Mouse (Mus musculus) heart, embryonic 12.5 days (tissue): ENCODE results near the gene Slc28a3. TPM values are rescaled to one million over a fixed set of nuclear protein-coding genes. Genes with fewer than 3 reads are reported as not detected.
A peak's percentile ranks its signal among the peaks of the same experiment; 100 is the strongest.

ENCODE experiments used
- ATAC-seq: fragments of 200-750 bp; cut with Nextera tagmentation; 2 replicates; pipeline ENCODE4 v1.8.0; 2017; ENCODE audit warnings: moderate TSS enrichment, moderate library complexity; ENCODE audit not compliant: insufficient number of reproducible peaks, low FRiP score
- H3K27ac ChIP-seq: fragments of 300-500 bp; sonication (generic); 2 replicates; pipeline ENCODE4 v1.5.1; 2016; ENCODE audit warnings: mild to moderate bottlenecking, moderate library complexity; ENCODE audit not compliant: poor library complexity, severe bottlenecking
- H3K27me3 ChIP-seq: fragments of 300-500 bp; sonication (generic); replicated peaks from 2 replicates; pipeline ENCODE4 v1.6.1; 2016; ENCODE audit warnings: mild to moderate bottlenecking, moderate library complexity
- H3K36me3 ChIP-seq: fragments of 300-500 bp; sonication (generic); 2 replicates; pipeline ENCODE4 v1.6.1; 2016; ENCODE audit warnings: mild to moderate bottlenecking, moderate library complexity
- H3K4me1 ChIP-seq: fragments of 300-500 bp; sonication (generic); replicated peaks from 2 replicates; pipeline ENCODE4 v1.6.1; 2016; ENCODE audit warnings: mild to moderate bottlenecking
- H3K4me2 ChIP-seq: fragments of 300-500 bp; sonication (generic); 2 replicates; pipeline ENCODE4 v1.6.1; 2016; ENCODE audit warnings: mild to moderate bottlenecking, moderate library complexity
- H3K4me3 ChIP-seq: fragments of 300-500 bp; sonication (generic); 2 replicates; pipeline ENCODE4 v1.5.1; 2016; ENCODE audit warnings: mild to moderate bottlenecking
- H3K9ac ChIP-seq: fragments of 300-500 bp; sonication (generic); 2 replicates; pipeline ENCODE4 v1.6.1; 2016; ENCODE audit warnings: mild to moderate bottlenecking, moderate library complexity
- H3K9me3 ChIP-seq: fragments of 300-500 bp; sonication (generic); replicated peaks from 2 replicates; pipeline ENCODE4 v1.6.1; 2016; ENCODE audit warnings: mild to moderate bottlenecking, moderate library complexity
- WGBS: fragments of 180-500 bp; shearing (Covaris S2); methylation state at CpG from one replicate; pipeline ENCODE4 v1.1.7; 2016; 5-methylcytosine and 5-hydroxymethylcytosine counted together
- polyA plus RNA-seq: library from polyadenylated mRNA; unstranded; fragments of >200 nt; fragmentation: Nextera tagmentation; extraction: Ambion mirVana; gene quantifications from 2 replicates; pipeline ENCODE4 v1.2.1, GENCODE M21; 2016

Slc28a3 gene
- polyA plus RNA-seq: not detected in 2 replicates

- Histone ChIP-seq H3K4me1 (no peaks in the 10 kb centered on the region), H3K27ac (no peak within 1 kb of the TSS), H3K9ac (no peak within 1 kb of the TSS), H3K4me2 (no peak within 1 kb of the TSS), H3K4me3 (no peak within 1 kb of the TSS), H3K36me3 (no peaks in the 10 kb centered on the region), H3K27me3 (peaks cover 31% of the 10 kb centered on the region), H3K9me3 (no peaks in the 10 kb centered on the region)
- ATAC-seq: no peak
- 16% methylated on average over 12 of the region's 12 CpGs for WGBS
Observed at GRCm38 (mm10) chr13:58610716-58611115, at the start of gene Slc28a3. TSS of gene Slc28a3 (minus strand) at chr13:58610877.

- Histone ChIP-seq H3K27me3 (no peaks in the 10 kb centered on the region), H3K9me3 (peaks cover 14% of the 10 kb centered on the region; the same call in 1 of the 2 replicates), H3K4me1 (no peaks in the 10 kb centered on the region; the same call in 1 of the 2 replicates), H3K4me3 (no peak overlapping the region), H3K36me3 (no peaks in the 10 kb centered on the region), H3K9ac (no peak overlapping the region), H3K4me2 (no peak overlapping the region), H3K27ac (no peak overlapping the region)
- ATAC-seq: no peak
- WGBS: 35% methylated on average over 9 of the region's 9 CpGs
Observed at GRCm38 (mm10) chr13:58657987-58658386, 47.3 kb upstream of the Slc28a3 start.

GRCm38 (mm10) chr13:58656885-58657284 lies 46.2 kb upstream of the Slc28a3 start:
- H3K27ac ChIP-seq: no peak overlapping the region
- no peaks in the 10 kb centered on the region for H3K27me3 ChIP-seq
- H3K4me2 ChIP-seq: no peak overlapping the region
- no peak for ATAC-seq
- no peak overlapping the region for H3K4me3 ChIP-seq
- H3K9me3 ChIP-seq: peaks cover 14% of the 10 kb centered on the region; the same call in 1 of the 2 replicates
- WGBS: 75% methylated on average over 3 of the region's 3 CpGs
- no peak overlapping the region for H3K9ac ChIP-seq
- no peaks in the 10 kb centered on the region; the same call in 1 of the 2 replicates for H3K4me1 ChIP-seq
- no peaks in the 10 kb centered on the region for H3K36me3 ChIP-seq

- Histone ChIP-seq H3K4me2 (no peak overlapping the region), H3K36me3 (no peaks in the 10 kb centered on the region), H3K9ac (no peak overlapping the region), H3K4me3 (no peak overlapping the region), H3K4me1 (no peaks in the 10 kb centered on the region; the same call in 1 of the 2 replicates), H3K27ac (no peak overlapping the region), H3K27me3 (no peaks in the 10 kb centered on the region), H3K9me3 (peaks cover 14% of the 10 kb centered on the region; the same call in 1 of the 2 replicates)
- no peak for ATAC-seq
- 67% methylated on average over 10 of the region's 10 CpGs for WGBS
Observed at GRCm38 (mm10) chr13:58655552-58655951, 44.9 kb upstream of the Slc28a3 start.

GRCm38 (mm10) chr13:58640330-58640729 lies 29.7 kb upstream of the Slc28a3 start:
- Histone ChIP-seq H3K4me1 (no peaks in the 10 kb centered on the region), H3K4me2 (no peak overlapping the region), H3K9me3 (no peaks in the 10 kb centered on the region), H3K27me3 (peaks cover 27% of the 10 kb centered on the region), H3K27ac (no peak overlapping the region), H3K9ac (no peak overlapping the region), H3K4me3 (no peak overlapping the region), H3K36me3 (no peaks in the 10 kb centered on the region)
- ATAC-seq: no peak
- 10% methylated on average over 6 of the region's 6 CpGs for WGBS

GRCm38 (mm10) chr13:58638950-58639349 lies 28.3 kb upstream of the Slc28a3 start:
- no peak for ATAC-seq

GRCm38 (mm10) chr13:58637360-58638002 lies 26.8 kb upstream of the Slc28a3 start:
- Histone ChIP-seq H3K9me3 (no peaks in the 10 kb centered on the region), H3K4me1 (peaks cover 5% of the 10 kb centered on the region), H3K9ac (no peak overlapping the region), H3K36me3 (no peaks in the 10 kb centered on the region), H3K4me3 (no peak overlapping the region), H3K27ac (no peak overlapping the region), H3K27me3 (peaks cover 30% of the 10 kb centered on the region), H3K4me2 (no peak overlapping the region)
- ATAC-seq: no peak
- WGBS: 15% methylated on average over 13 of the region's 13 CpGs

More at GRCm38 (mm10) chr13:58638950-58639349, 28.3 kb upstream of the Slc28a3 start:
- H3K4me1 ChIP-seq: no peaks in the 10 kb centered on the region
- no peaks in the 10 kb centered on the region for H3K36me3 ChIP-seq
- no peak overlapping the region for H3K9ac ChIP-seq
- no peak overlapping the region for H3K4me2 ChIP-seq
- H3K9me3 ChIP-seq: no peaks in the 10 kb centered on the region
- H3K27ac ChIP-seq: no peak overlapping the region
- no peak overlapping the region for H3K4me3 ChIP-seq
- 53% methylated on average over 4 of the region's 4 CpGs for WGBS
- H3K27me3 ChIP-seq: peaks cover 27% of the 10 kb centered on the region

GRCm38 (mm10) chr13:58633887-58634286 lies 23.2 kb upstream of the Slc28a3 start:
- no peak overlapping the region for H3K4me3 ChIP-seq

GRCm38 (mm10) chr13:58630756-58631155 lies 20.1 kb upstream of the Slc28a3 start:
- no peak overlapping the region for H3K27ac ChIP-seq
- peaks cover 24% of the 10 kb centered on the region for H3K4me1 ChIP-seq
- H3K9me3 ChIP-seq: no peaks in the 10 kb centered on the region
- no peak overlapping the region for H3K4me2 ChIP-seq
- no peak for ATAC-seq
- WGBS: 42% methylated on average over 10 of the region's 10 CpGs
- no peaks in the 10 kb centered on the region for H3K36me3 ChIP-seq
- H3K27me3 ChIP-seq: 0 out of 2 replicates have a peak, but pooled peaks cover 4% of the 10 kb centered on the region
- H3K4me3 ChIP-seq: no peak overlapping the region
- no peak overlapping the region for H3K9ac ChIP-seq

More at GRCm38 (mm10) chr13:58633887-58634286, 23.2 kb upstream of the Slc28a3 start:
- Histone ChIP-seq H3K27ac (no peak overlapping the region), H3K9me3 (no peaks in the 10 kb centered on the region), H3K36me3 (no peaks in the 10 kb centered on the region), H3K9ac (no peak overlapping the region), H3K4me1 (peaks cover 24% of the 10 kb centered on the region), H3K27me3 (peaks cover 14% of the 10 kb centered on the region; the same call in 1 of the 2 replicates), H3K4me2 (no peak overlapping the region)
- 17% methylated on average over 4 of the region's 4 CpGs for WGBS
- ATAC-seq: no peak

- H3K4me1 ChIP-seq: peaks cover 24% of the 10 kb centered on the region
- no peak for ATAC-seq
- no peaks in the 10 kb centered on the region for H3K36me3 ChIP-seq
- H3K4me2 ChIP-seq: peak overlapping the region; percentile 52
- H3K9ac ChIP-seq: no peak overlapping the region
- 21% methylated on average over 13 of the region's 13 CpGs for WGBS
- no peak overlapping the region for H3K27ac ChIP-seq
- no peaks in the 10 kb centered on the region for H3K9me3 ChIP-seq
- H3K4me3 ChIP-seq: peak overlapping the region; percentile 11; the same call in 1 of the 2 replicates
- H3K27me3 ChIP-seq: 0 out of 2 replicates have a peak, but pooled peaks cover 4% of the 10 kb centered on the region
Observed at GRCm38 (mm10) chr13:58629365-58630050, 18.8 kb upstream of the Slc28a3 start.

- 36% methylated on average over 8 of the region's 8 CpGs for WGBS
Observed at GRCm38 (mm10) chr13:58622647-58623046, 12.0 kb upstream of the Slc28a3 start.

More at GRCm38 (mm10) chr13:58622647-58623046, 12.0 kb upstream of the Slc28a3 start:
- Histone ChIP-seq H3K4me3 (no peak overlapping the region), H3K9ac (no peak overlapping the region), H3K36me3 (no peaks in the 10 kb centered on the region), H3K4me1 (no peaks in the 10 kb centered on the region), H3K4me2 (no peak overlapping the region), H3K27ac (no peak overlapping the region), H3K9me3 (no peaks in the 10 kb centered on the region), H3K27me3 (no peaks in the 10 kb centered on the region)
- ATAC-seq: no peak
